Mouse (Mus musculus) cerebellum, adult 9-10 months (tissue): ENCODE results near the gene Mmp13.
"Not testable (repeated sequence)": the region's sequence is repeated elsewhere in the genome, so short reads cannot be mapped to it uniquely, and the experiment has no call there.

Source experiments
- DNase-seq: peaks from one replicate; pipeline ENCODE4 v3.0.0; 2022

Mmp13 gene

GRCm38 (mm10) chr9:7272214-7272613 lies at the start of gene Mmp13:
TSS of gene Mmp13 (plus strand) at chr9:7272514.
- DNase-seq = no peak

GRCm38 (mm10) chr9:7238619-7239018 lies 33.7 kb upstream of the Mmp13 start:
- DNase-seq = no peak

GRCm38 (mm10) chr9:7239967-7240366 lies 32.3 kb upstream of the Mmp13 start:
- DNase-seq = no peak

GRCm38 (mm10) chr9:7252797-7253654 lies 19.3 kb upstream of the Mmp13 start:
- DNase-seq = no peak

- DNase-seq = no peak
Measured at GRCm38 (mm10) chr9:7261667-7262066, 10.6 kb upstream of the Mmp13 start.

GRCm38 (mm10) chr9:7270071-7270470 lies 2.2 kb upstream of the Mmp13 start:
- DNase-seq = no peak

- DNase-seq = no peak
Measured at GRCm38 (mm10) chr9:7282565-7283302, 10.4 kb downstream of the Mmp13 start.

GRCm38 (mm10) chr9:7283303-7283684 lies 11.0 kb downstream of the Mmp13 start:
- not testable (repeated sequence) for DNase-seq

- DNase-seq = no peak
Measured at GRCm38 (mm10) chr9:7289501-7289900, 17.2 kb downstream of the Mmp13 start.

- DNase-seq = no peak
Measured at GRCm38 (mm10) chr9:7289901-7290300, 17.6 kb downstream of the Mmp13 start.

- DNase-seq = no peak
Measured at GRCm38 (mm10) chr9:7292132-7292531, 19.8 kb downstream of the Mmp13 start.

- no peak for DNase-seq
Measured at GRCm38 (mm10) chr9:7331847-7332246, 59.5 kb downstream of the Mmp13 start.
